Mouse (Mus musculus) cortical plate, adult 2 months (tissue): ENCODE results near the gene Bmp6.

Experiments
- CTCF ChIP-seq: fragments of 200-500 bp; IDR thresholded peaks from 2 replicates; pipeline ENCODE4 v1.5.1; 2011; ENCODE audit warnings: mild to moderate bottlenecking, control low read depth, low read length; ENCODE audit not compliant: insufficient read depth; ENCODE audit errors: extremely low read depth
- POLR2A ChIP-seq: fragments of 200-500 bp; IDR thresholded peaks from 2 replicates; pipeline ENCODE4 v1.6.1; 2011; ENCODE audit warnings: mild to moderate bottlenecking, low read length, control low read depth; ENCODE audit not compliant: insufficient read depth; ENCODE audit errors: extremely low read depth

DNA sequence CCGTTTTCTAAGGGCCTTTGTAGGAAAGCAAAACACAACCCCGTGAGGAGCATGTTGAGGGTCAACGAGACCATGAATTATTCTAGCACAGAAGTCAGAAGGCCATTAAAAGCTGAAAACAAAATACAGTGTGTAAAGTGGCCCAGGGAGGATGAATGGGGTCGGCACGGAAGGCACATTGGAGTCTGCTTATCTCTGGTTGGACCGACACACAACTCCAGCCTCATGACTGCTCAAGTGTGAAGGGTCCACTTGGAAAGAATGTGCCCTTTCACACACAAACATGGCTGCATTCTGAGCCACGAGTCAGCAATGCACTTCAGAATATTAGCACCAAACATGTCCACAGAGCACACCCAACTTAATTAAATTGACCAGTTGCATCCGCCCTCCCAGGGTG, 84.8 kb downstream of the Bmp6 start:
- TF ChIP-seq CTCF, result no peak
- no peak for TF ChIP-seq POLR2A
